Mouse (Mus musculus) megakaryocyte, embryonic 14.5 days (primary cell): ENCODE results near the gene Ccdc190. TPM values are rescaled to one million over a fixed set of nuclear protein-coding genes. Genes with fewer than 3 reads are reported as not detected.

Source experiments
- H3K27me3 ChIP-seq: replicated peaks from 2 replicates; pipeline ENCODE3; 2012; ENCODE audit warnings: inconsistent platforms
- H3K36me3 ChIP-seq: replicated peaks from 2 replicates; pipeline ENCODE3; 2012; ENCODE audit warnings: low read length, inconsistent platforms, mixed read lengths
- H3K4me1 ChIP-seq: 2 replicates; pipeline ENCODE4 v1.6.1; 2012; ENCODE audit warnings: inconsistent platforms
- H3K4me3 ChIP-seq: replicated peaks from 2 replicates; pipeline ENCODE3; 2012; ENCODE audit warnings: moderate library complexity, mild to moderate bottlenecking, inconsistent platforms
- H3K9me3 ChIP-seq: 2 replicates; pipeline ENCODE4 v1.6.1; 2012; ENCODE audit warnings: inconsistent platforms
- FLI1 ChIP-seq: IDR thresholded peaks from 2 replicates; pipeline ENCODE4 v1.6.1; 2012; ENCODE audit warnings: low read length, inconsistent platforms, mixed read lengths
- GATA1 ChIP-seq: IDR thresholded peaks from 3 replicates; pipeline ENCODE4 v1.6.1; 2012; ENCODE audit warnings: mixed read lengths, low read length, inconsistent platforms, borderline replicate concordance
- polyA plus RNA-seq: library from polyadenylated mRNA; stranded (reverse); fragments of >175 nt; gene quantifications from 2 replicates; pipeline ENCODE4 v1.2.3, GENCODE M21; 2012; ENCODE audit warnings: low replicate concordance; ENCODE audit not compliant: insufficient read depth

Ccdc190 gene
- polyA plus RNA-seq, 1 experiment = not detected

GRCm38 (mm10) chr1:169909163-169909562 lies 19.3 kb upstream of the Ccdc190 start:
- no peak for TF ChIP-seq GATA1
- no peak for TF ChIP-seq FLI1
- no peaks in the 10 kb centered on the region for H3K27me3 ChIP-seq
- no peaks in the 10 kb centered on the region for H3K4me1 ChIP-seq
- peaks cover 10% of the 10 kb centered on the region for H3K9me3 ChIP-seq
- H3K4me3 ChIP-seq = no peak overlapping the region
- no peaks in the 10 kb centered on the region for H3K36me3 ChIP-seq

GRCm38 (mm10) chr1:169909659-169910058 lies 18.8 kb upstream of the Ccdc190 start:
- no peak for TF ChIP-seq FLI1
- TF ChIP-seq GATA1 = no peak
- Histone ChIP-seq H3K4me1 (no peaks in the 10 kb centered on the region), H3K36me3 (no peaks in the 10 kb centered on the region), H3K4me3 (no peak overlapping the region), H3K27me3 (no peaks in the 10 kb centered on the region), H3K9me3 (peaks cover 8% of the 10 kb centered on the region)

- no peaks in the 10 kb centered on the region for H3K36me3 ChIP-seq
- no peak overlapping the region for H3K4me3 ChIP-seq
- H3K4me1 ChIP-seq = no peaks in the 10 kb centered on the region
- H3K9me3 ChIP-seq = peaks cover 7% of the 10 kb centered on the region
- TF ChIP-seq GATA1 = no peak
- TF ChIP-seq FLI1 = no peak
- H3K27me3 ChIP-seq = no peaks in the 10 kb centered on the region
These were observed 17.7 kb upstream of the Ccdc190 start for GRCm38 (mm10) chr1:169910751-169911150.

GRCm38 (mm10) chr1:169911526-169911925 lies 16.9 kb upstream of the Ccdc190 start:
- no peaks in the 10 kb centered on the region for H3K4me1 ChIP-seq
- no peaks in the 10 kb centered on the region for H3K27me3 ChIP-seq
- TF ChIP-seq GATA1 = no peak
- TF ChIP-seq FLI1 = no peak
- no peaks in the 10 kb centered on the region for H3K36me3 ChIP-seq
- H3K4me3 ChIP-seq = no peak overlapping the region
- peaks cover 7% of the 10 kb centered on the region for H3K9me3 ChIP-seq

- Histone ChIP-seq H3K4me1 (peaks cover 5% of the 10 kb centered on the region), H3K4me3 (no peak overlapping the region), H3K9me3 (no peaks in the 10 kb centered on the region), H3K36me3 (no peaks in the 10 kb centered on the region), H3K27me3 (peaks cover 20% of the 10 kb centered on the region)
- TF ChIP-seq GATA1 = no peak
- no peak for TF ChIP-seq FLI1
These were observed 11.8 kb upstream of the Ccdc190 start for GRCm38 (mm10) chr1:169916659-169917058.

GRCm38 (mm10) chr1:169917115-169917796 lies 11.2 kb upstream of the Ccdc190 start:
- Histone ChIP-seq H3K9me3 (no peaks in the 10 kb centered on the region), H3K4me3 (no peak overlapping the region), H3K27me3 (peaks cover 20% of the 10 kb centered on the region), H3K36me3 (no peaks in the 10 kb centered on the region), H3K4me1 (peaks cover 5% of the 10 kb centered on the region)
- TF ChIP-seq FLI1 = no peak
- TF ChIP-seq GATA1 = no peak

- Histone ChIP-seq H3K9me3 (no peaks in the 10 kb centered on the region), H3K4me3 (peak overlapping the region; percentile 9), H3K4me1 (peaks cover 5% of the 10 kb centered on the region), H3K27me3 (peaks cover 20% of the 10 kb centered on the region), H3K36me3 (no peaks in the 10 kb centered on the region)
- TF ChIP-seq FLI1 (no peak), GATA1 (no peak)
These were observed 10.4 kb upstream of the Ccdc190 start for GRCm38 (mm10) chr1:169917998-169918397.

- Histone ChIP-seq H3K36me3 (no peaks in the 10 kb centered on the region), H3K4me1 (peaks cover 5% of the 10 kb centered on the region), H3K9me3 (no peaks in the 10 kb centered on the region), H3K27me3 (peaks cover 20% of the 10 kb centered on the region), H3K4me3 (peak overlapping the region; percentile 80)
- TF ChIP-seq GATA1 (no peak), FLI1 (no peak)
These were observed 9.2 kb upstream of the Ccdc190 start for GRCm38 (mm10) chr1:169919211-169919610.

- no peak for TF ChIP-seq FLI1
- TF ChIP-seq GATA1 = no peak
- Histone ChIP-seq H3K9me3 (no peaks in the 10 kb centered on the region), H3K4me1 (peaks cover 5% of the 10 kb centered on the region), H3K4me3 (no peak overlapping the region), H3K27me3 (peaks cover 22% of the 10 kb centered on the region), H3K36me3 (no peaks in the 10 kb centered on the region)
These were observed 6.7 kb upstream of the Ccdc190 start for GRCm38 (mm10) chr1:169921710-169922211.

GRCm38 (mm10) chr1:169924567-169924966 lies 3.9 kb upstream of the Ccdc190 start:
- H3K36me3 ChIP-seq = no peaks in the 10 kb centered on the region
- TF ChIP-seq FLI1 (no peak), GATA1 (no peak)
- peaks cover 13% of the 10 kb centered on the region for H3K4me1 ChIP-seq
- H3K4me3 ChIP-seq = no peak overlapping the region
- no peaks in the 10 kb centered on the region for H3K9me3 ChIP-seq
- peaks cover 24% of the 10 kb centered on the region for H3K27me3 ChIP-seq
